Mouse (Mus musculus) liver, adult 2 months (tissue): Measurements from ENCODE around the gene Prkce. TPM values are rescaled to one million over a fixed set of nuclear protein-coding genes. Genes with fewer than 3 reads are reported as not detected.

Experiments
- DNase-seq: peaks from one replicate; pipeline ENCODE4 v3.0.0-alpha.2; 2011; ENCODE audit warnings: low read depth, low spot score; ENCODE audit errors: extremely low read depth
- H3K27ac ChIP-seq: fragments of 200-500 bp; replicated peaks from 2 replicates; pipeline ENCODE4 v1.5.1; 2012; ENCODE audit warnings: low read depth, mild to moderate bottlenecking, control low read depth, inconsistent platforms, low read length; ENCODE audit not compliant: insufficient read depth
- H3K27me3 ChIP-seq: fragments of 200-500 bp; 2 replicates; pipeline ENCODE4 v1.6.1; 2012; ENCODE audit warnings: mild to moderate bottlenecking, moderate library complexity, low read length, inconsistent platforms; ENCODE audit not compliant: control insufficient read depth, insufficient read depth
- H3K36me3 ChIP-seq: fragments of 200-500 bp; 2 replicates; pipeline ENCODE4 v1.6.1; 2012; ENCODE audit warnings: low read length, inconsistent platforms; ENCODE audit not compliant: control insufficient read depth, insufficient read depth
- H3K4me1 ChIP-seq: fragments of 200-500 bp; 2 replicates; pipeline ENCODE4 v1.6.1; 2011; ENCODE audit warnings: low read length; ENCODE audit not compliant: control insufficient read depth, insufficient read depth
- H3K4me3 ChIP-seq: fragments of 200-500 bp; 2 replicates; pipeline ENCODE4 v1.5.1; 2011; ENCODE audit warnings: low read depth, mild to moderate bottlenecking, control low read depth, low read length, moderate library complexity; ENCODE audit not compliant: insufficient read depth
- H3K79me2 ChIP-seq: fragments of 200-500 bp; 2 replicates; pipeline ENCODE4 v1.6.1; 2012; ENCODE audit warnings: inconsistent platforms, mild to moderate bottlenecking, low read length, moderate library complexity; ENCODE audit not compliant: control insufficient read depth, insufficient read depth
- H3K9ac ChIP-seq: fragments of 200-500 bp; 2 replicates; pipeline ENCODE4 v1.6.1; 2012; ENCODE audit warnings: low read depth, mild to moderate bottlenecking, control low read depth, inconsistent platforms, low read length
- CTCF ChIP-seq: fragments of 200-500 bp; IDR thresholded peaks from 2 replicates; pipeline ENCODE4 v1.5.1; 2011; ENCODE audit warnings: low read depth, low read length, control low read depth
- POLR2A ChIP-seq: fragments of 200-500 bp; IDR thresholded peaks from 2 replicates; pipeline ENCODE4 v1.6.1; 2011; ENCODE audit warnings: low read length, control low read depth; ENCODE audit not compliant: insufficient read depth; ENCODE audit errors: extremely low read depth
- WGBS: fragments of 180-500 bp; shearing (Covaris S2); methylation state at CpG from one replicate; pipeline ENCODE4 v1.1.7; 2018; 5-methylcytosine and 5-hydroxymethylcytosine counted together
- polyA plus RNA-seq: library from polyadenylated mRNA; depleted of rRNA; stranded (reverse); fragments of >200 nt; gene quantifications from 2 replicates; pipeline ENCODE4 v1.2.3, GENCODE M21; 2012
- total RNA-seq: library from RNA; depleted of rRNA; stranded (reverse); fragments of >200 nt; gene quantifications from 2 replicates; pipeline ENCODE4 v1.2.3, GENCODE M21; 2014

The Prkce gene
- total and polyA plus RNA-seq, 2 experiments: 2.0 to 6.4 TPM

GRCm38 (mm10) chr17:86323909-86324686 is 156.5 kb downstream of the Prkce start:
- no peak overlapping the region for H3K9ac ChIP-seq
- H3K36me3 ChIP-seq: no peaks in the 10 kb centered on the region
- H3K4me1 ChIP-seq: peaks cover 1% of the 10 kb centered on the region; the same call in 1 of the 2 replicates
- no peak overlapping the region for H3K4me3 ChIP-seq
- no peaks in the 10 kb centered on the region for H3K27me3 ChIP-seq
- no peak for TF ChIP-seq CTCF
- no peak for TF ChIP-seq POLR2A
- H3K27ac ChIP-seq: no peak overlapping the region
- no peaks in the 10 kb centered on the region; the same call in 1 of the 2 replicates for H3K79me2 ChIP-seq
- 69% methylated on average over 6 of the region's 6 CpGs for WGBS
- DNase-seq: no peak

DNA sequence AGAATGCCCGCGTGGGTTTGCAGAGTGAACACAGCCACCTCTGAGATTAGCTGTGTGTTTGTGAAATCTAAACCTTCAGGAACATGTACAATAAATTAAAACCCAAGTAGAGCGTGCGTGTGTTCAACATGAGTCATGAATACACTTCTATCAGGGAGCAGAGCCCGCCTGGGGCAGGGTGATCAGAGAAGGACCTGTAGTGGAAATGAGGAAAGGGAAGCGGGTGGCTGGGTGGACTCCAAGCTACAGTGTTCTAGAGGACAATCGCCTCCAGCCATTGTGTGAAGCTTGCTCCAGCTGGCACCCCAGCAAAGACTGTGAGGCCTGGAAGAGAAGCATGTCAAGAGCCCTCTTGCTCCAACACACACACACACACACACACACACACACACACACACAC is 157.2 kb downstream of the Prkce start:
- H3K27ac ChIP-seq: no peak overlapping the region
- 79% methylated on average over 7 of the region's 7 CpGs for WGBS
- no peak for TF ChIP-seq POLR2A
- no peak for TF ChIP-seq CTCF
- H3K9ac ChIP-seq: no peak overlapping the region
- H3K4me3 ChIP-seq: no peak overlapping the region
- DNase-seq: no peak
- peaks cover 8% of the 10 kb centered on the region for H3K4me1 ChIP-seq
- H3K27me3 ChIP-seq: no peaks in the 10 kb centered on the region
- H3K36me3 ChIP-seq: no peaks in the 10 kb centered on the region
- no peaks in the 10 kb centered on the region; the same call in 1 of the 2 replicates for H3K79me2 ChIP-seq

DNA sequence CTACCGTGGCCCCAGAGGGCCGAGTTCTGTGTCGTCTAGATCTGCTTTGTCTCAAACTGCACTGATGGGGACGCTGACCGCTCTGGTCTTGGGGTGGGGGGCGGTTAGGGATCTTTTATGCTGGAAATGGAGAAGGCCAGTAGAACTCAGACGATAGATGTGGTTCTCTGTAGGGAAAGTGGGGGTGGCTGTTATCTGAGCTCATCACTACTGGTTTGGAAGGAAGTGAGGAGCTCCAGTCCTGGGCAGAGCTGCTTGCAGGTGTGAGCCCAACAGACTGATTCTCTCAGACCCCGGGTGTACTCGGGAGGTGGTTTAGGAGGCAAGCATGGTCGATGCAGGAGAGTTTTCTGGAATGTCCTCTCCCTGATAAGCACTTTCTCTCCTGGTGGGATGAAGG is 157.7 kb downstream of the Prkce start:
- Histone ChIP-seq H3K4me3 (no peak overlapping the region), H3K27me3 (no peaks in the 10 kb centered on the region), H3K27ac (no peak overlapping the region), H3K36me3 (no peaks in the 10 kb centered on the region), H3K9ac (no peak overlapping the region), H3K4me1 (peaks cover 8% of the 10 kb centered on the region), H3K79me2 (no peaks in the 10 kb centered on the region; the same call in 1 of the 2 replicates)
- WGBS: 89% methylated on average over 10 of the region's 10 CpGs
- no peak for DNase-seq
- TF ChIP-seq POLR2A (no peak), CTCF (no peak)

GRCm38 (mm10) chr17:86327958-86328357 is 160.4 kb downstream of the Prkce start:
- H3K79me2 ChIP-seq: no peaks in the 10 kb centered on the region; the same call in 1 of the 2 replicates
- no peak for DNase-seq
- H3K4me3 ChIP-seq: no peak overlapping the region
- no peaks in the 10 kb centered on the region for H3K27me3 ChIP-seq
- H3K36me3 ChIP-seq: no peaks in the 10 kb centered on the region
- WGBS: 92% methylated on average over 4 of the region's 4 CpGs
- no peak overlapping the region for H3K27ac ChIP-seq
- H3K4me1 ChIP-seq: peaks cover 8% of the 10 kb centered on the region
- no peak overlapping the region for H3K9ac ChIP-seq
- TF ChIP-seq POLR2A (no peak), CTCF (no peak)

DNA sequence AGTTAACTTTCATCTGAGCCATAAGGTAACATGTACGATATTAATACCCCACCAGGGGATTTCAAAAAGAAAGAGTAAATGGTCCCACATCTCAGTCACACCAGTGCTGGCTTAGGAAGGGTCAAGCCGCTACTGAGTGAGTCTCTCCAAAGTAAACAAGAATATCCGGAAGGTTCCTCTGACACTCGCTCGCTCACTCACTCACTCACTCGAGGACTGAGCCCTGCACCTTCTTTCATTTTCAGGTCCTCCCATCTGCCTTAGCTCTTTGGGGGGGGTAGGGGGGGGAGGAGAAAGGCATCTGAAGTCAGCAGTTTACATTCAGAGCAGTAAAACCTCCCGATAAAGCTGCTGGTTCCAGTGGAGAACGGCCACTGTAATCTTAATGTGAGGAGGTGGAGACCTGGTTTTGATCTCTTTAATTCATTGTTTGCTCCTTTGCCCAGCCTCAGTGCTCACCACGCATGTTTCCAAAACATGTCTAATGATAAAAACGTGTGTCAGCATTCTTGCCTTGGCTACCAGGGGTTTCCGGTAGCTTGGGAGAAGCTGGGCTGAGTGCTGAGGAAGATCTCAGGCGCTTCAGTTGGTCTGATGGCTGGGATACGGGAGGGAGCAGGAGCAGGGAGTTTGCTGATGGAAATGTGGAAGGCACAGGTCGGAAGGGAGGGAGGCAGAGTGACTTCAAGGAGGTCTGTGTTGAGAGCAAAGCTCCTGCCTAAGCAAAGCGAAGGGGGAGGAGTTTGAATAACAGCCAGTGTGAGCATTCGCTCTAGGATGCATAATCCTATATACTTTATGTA is 161.9 kb downstream of the Prkce start:
- Histone ChIP-seq H3K27me3 (no peaks in the 10 kb centered on the region), H3K9ac (peak overlapping the region; percentile 7; the same call in 1 of the 2 replicates), H3K36me3 (no peaks in the 10 kb centered on the region), H3K79me2 (no peaks in the 10 kb centered on the region; the same call in 1 of the 2 replicates), H3K4me3 (no peak overlapping the region), H3K4me1 (peaks cover 8% of the 10 kb centered on the region), H3K27ac (no peak overlapping the region)
- WGBS: 37% methylated on average over 16 of the region's 16 CpGs
- peak; percentile 33 for DNase-seq
- no peak for TF ChIP-seq CTCF
- TF ChIP-seq POLR2A: no peak
